Mouse (Mus musculus): Measurements from ENCODE around the gene Elf2. TPM values are rescaled to one million over a fixed set of nuclear protein-coding genes. Genes with fewer than 3 reads are reported as not detected.
"Not testable (repeated sequence)": the region's sequence is repeated elsewhere in the genome, so short reads cannot be mapped to it uniquely, and the experiment has no call there.

Gene Elf2
- total RNA-seq, 2 experiments from 2014 or later: 43.5 to 43.6 TPM

DNA sequence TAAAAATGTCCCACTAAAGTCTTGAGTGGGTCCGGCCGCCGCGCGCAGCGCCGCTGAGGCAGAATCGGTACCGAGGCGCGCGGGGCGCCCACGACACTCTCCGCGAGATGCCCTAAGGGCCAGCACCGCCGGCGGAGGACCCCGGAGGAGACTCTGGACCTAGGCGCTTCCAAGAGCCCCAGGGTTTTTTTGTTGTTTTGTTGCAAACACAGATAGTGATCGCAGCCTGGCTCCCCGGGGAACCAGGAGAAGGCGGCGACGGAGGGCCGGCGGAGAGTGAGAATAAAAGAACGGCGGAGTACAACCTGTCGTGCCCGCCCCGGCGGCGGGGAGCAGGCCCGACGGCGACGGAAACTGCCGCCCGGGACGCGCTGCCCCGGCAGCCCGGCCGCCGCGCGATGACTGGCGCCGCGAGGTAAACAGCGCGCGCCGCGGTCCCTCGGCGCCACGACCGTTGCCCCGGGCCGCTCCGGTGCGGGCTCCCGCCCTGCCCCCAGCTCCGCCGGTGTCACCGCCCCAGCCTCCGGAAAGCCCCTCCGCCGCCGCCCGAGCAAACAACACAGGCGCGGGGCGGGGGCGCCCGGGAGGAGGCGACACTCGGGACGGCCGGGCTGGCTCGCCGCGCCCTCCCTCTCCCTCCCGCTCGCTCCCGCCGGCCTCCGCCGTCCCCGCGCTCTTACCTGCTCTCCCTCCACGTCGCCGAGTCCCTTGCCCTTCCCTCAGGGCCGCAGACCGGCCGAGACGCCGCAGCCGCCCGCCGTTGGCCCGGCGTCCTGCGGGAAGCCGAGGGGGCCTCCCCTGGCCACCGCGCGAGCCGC, 520 bp downstream of the Elf2 start:
- DNase-seq: peak; percentile 58
- intact Hi-C loops (cut with DNase I; ENCODE audit: low total_unique reads): no loop called here

DNA sequence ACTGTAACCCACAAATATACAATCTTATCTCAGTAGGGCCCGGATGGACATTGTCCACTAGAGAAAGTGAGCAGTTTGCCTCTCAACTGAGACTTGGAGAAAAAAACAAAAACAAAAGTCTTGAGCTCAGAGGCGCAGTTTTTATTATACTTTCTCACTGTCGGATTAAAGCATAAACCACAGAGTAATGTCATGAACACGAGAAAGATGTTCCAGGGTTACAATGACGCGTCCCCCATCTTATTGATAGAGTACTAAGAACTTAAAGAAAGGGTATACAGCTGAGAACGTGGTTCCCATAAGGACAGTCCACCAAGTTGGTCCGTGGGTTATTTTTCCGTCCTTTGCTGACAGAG, 1.1 kb downstream of the Elf2 start:
- intact Hi-C loops (cut with DNase I; ENCODE audit: low total_unique reads): no loop called here
- no peak for DNase-seq

- DNase-seq: no peak
- intact Hi-C loops (cut with DNase I; ENCODE audit: low total_unique reads): no loop called here
Measured at GRCm38 (mm10) chr3:51335378-51335777, 5.1 kb downstream of the Elf2 start.

DNA sequence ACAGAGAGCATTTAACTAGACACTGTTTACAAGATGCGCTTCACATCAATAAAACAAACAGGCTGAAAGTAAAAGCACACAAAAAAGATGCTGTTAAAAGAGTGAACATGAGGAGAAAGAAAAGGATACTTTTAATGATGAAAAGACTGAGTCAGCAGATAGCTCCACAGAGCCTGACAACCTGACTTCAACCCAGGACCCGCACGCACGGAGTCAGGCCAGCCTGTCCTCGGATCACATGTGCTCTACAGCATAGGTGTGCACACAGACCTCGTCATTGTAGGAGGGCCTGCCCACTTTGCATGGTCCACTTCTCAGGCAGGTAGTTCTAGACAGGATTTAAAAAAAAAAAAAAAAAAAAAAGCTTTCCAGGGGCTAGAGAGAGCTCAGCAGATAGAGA, 6.5 kb downstream of the Elf2 start:
- DNase-seq: no peak
- intact Hi-C loops (cut with DNase I; ENCODE audit: low total_unique reads): no loop called here

DNA sequence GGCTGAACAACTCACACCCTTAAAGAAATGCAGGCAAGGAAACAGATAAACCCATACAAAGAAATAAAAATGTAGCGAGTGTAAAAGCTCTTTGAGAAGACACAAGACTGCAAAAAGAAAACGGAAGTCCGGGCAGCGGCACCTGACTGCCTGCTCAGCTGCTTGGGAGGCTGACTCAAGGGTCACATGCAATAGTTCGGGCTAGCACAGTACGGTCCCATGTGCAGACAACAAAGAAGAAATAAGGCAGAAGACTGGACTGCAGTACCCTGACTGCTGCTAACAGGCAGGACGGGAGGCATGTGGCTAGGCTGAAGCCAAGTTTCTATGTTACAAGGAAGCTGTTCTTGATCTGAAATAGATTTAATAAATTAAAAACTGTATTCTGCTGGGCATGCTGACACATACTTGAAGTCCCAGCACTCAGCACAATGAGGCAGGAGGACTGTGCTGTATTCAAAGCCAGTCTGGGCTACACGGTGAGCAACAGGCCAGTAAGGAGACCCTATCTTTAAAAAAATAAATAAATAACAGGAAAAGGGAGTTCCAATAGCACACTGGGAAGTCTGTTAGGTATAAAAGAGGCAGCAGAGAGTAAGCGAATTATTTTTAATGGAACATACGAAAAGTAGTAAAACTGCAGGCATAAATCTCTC, 7.1 kb downstream of the Elf2 start:
- intact Hi-C loops (cut with DNase I; ENCODE audit: low total_unique reads): no loop called here
- peak; percentile 37 for DNase-seq

- DNase-seq: no peak
Measured at GRCm38 (mm10) chr3:51330086-51330485, 10.4 kb downstream of the Elf2 start.

GRCm38 (mm10) chr3:51328546-51328945, 11.9 kb downstream of the Elf2 start:
- intact Hi-C loops (cut with DNase I; ENCODE audit: low total_unique reads): no loop called here
- DNase-seq: no peak

More at GRCm38 (mm10) chr3:51330086-51330485, 10.4 kb downstream of the Elf2 start:
- intact Hi-C loops (cut with DNase I; ENCODE audit: low total_unique reads): no loop called here

- peak; percentile 49 for DNase-seq
- intact Hi-C loops (cut with DNase I; ENCODE audit: low total_unique reads): no loop called here
Measured at GRCm38 (mm10) chr3:51327817-51328216, 12.6 kb downstream of the Elf2 start.

- DNase-seq: no peak
- intact Hi-C loops (cut with DNase I; ENCODE audit: low total_unique reads): no loop called here
Measured at GRCm38 (mm10) chr3:51327429-51327797, 13.1 kb downstream of the Elf2 start.

DNA sequence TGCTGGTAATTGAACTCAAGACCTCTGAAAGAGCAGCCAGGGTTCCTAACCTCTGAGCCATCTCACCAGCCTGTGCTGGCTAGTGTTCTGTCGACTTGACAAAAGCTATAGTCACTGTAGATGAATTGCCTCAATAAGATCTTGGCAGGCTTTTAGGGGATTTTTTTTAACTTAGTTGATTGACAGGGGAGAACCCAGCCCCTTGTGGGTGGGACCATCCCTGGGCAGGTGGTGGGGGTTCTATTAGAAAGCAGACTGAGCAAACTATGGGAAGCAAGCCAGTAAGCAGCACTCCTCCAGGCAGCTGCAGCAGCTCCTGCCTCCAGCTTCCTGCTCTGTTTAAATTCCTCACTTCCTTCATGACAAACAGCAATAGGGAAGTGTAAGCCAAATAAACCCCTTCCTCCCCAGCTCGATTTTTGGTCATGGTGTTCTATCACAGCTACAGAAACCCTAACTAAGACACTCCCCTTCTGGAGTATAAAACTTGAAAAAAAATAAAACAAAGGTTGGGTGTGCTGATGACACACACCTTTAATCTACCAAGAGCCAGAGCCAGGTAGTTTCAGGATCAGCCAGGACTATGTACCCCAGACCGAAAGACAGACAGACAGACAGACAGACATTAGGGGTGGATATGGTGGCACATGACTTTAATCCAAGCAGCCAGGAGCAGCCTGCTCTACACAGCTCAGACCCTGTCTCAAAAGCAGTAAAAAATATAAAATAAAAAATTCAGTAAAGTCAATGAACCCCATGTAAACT, 13.6 kb downstream of the Elf2 start:
- peak; percentile 30 for DNase-seq
- intact Hi-C loops (cut with DNase I; ENCODE audit: low total_unique reads): no loop called here

DNA sequence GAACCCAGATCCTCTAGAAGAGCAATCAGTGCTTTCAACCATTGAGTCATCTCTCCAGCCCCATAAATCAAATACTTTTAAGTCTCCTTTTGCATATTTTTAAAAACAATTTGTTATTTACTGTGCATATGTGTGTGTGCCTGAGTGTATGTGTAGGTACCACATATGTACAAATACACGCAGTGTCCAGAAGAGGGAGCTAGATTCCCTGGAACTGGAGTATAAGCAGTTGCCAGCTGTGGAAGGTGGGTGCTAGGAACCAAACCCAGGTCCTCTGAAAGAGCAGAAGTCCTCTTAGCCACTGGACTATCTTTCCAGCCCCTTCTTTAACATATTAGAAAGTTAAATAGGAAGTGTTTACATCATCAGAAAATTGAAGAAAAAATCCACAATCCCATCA, 15.0 kb downstream of the Elf2 start:
- intact Hi-C loops (cut with DNase I; ENCODE audit: low total_unique reads): no loop called here

DNA sequence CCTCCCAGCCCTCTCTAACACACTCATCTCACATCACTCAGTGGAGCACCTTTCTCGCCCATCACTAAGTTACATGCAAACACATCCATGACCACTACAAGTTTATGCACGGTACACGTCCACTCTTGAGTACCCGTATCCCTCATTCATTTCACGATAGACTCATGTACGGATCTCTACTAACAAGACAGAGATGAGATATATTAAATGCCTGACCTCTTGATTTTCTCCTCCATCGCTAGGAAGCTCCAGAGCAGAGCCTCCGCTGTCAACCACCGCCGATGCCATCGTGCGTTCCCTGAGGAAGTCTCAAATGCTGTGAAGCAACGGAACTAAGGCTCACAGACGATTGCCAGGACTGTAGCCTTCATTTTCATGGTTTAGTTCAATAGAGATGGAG, 17.5 kb downstream of the Elf2 start:
- DNase-seq: no peak
- intact Hi-C loops (cut with DNase I; ENCODE audit: low total_unique reads): no loop called here

More for the DNA sequence above, 15.0 kb downstream of the Elf2 start:
- DNase-seq: no peak

DNA sequence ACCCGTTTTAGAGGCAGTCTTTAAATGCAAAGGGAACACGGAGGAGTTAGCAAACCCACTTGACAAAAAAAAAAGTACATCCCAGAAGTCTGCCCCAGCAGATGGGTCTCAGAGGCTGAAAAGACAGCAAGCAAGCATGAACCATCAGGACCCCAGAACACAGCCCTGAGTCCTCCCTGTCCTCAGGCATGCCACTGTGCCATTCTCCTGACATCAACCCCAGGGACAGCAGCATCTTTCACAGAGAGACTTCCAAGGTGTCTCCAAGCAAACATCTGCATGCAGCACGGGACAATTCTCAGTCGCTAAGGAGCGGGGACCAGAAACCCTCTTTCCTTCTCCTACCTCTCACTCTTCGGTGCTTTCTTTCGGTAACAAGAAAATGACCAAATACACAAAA, 18.1 kb downstream of the Elf2 start:
- DNase-seq: no peak
- intact Hi-C loops (cut with DNase I; ENCODE audit: low total_unique reads): no loop called here

- intact Hi-C loops (cut with DNase I; ENCODE audit: low total_unique reads): no loop called here
- DNase-seq: no peak
Measured at GRCm38 (mm10) chr3:51321141-51321540, 19.3 kb downstream of the Elf2 start.

GRCm38 (mm10) chr3:51318053-51318452, 22.4 kb downstream of the Elf2 start:
- intact Hi-C loops (cut with DNase I; ENCODE audit: low total_unique reads); DNase-seq: not testable (repeated sequence)

- no peak for DNase-seq
- intact Hi-C loops (cut with DNase I; ENCODE audit: low total_unique reads): no loop called here
Measured at GRCm38 (mm10) chr3:51316876-51317275, 23.6 kb downstream of the Elf2 start.

GRCm38 (mm10) chr3:51311638-51312037, 28.8 kb downstream of the Elf2 start:
- DNase-seq: no peak
- intact Hi-C loops (cut with DNase I; ENCODE audit: low total_unique reads): no loop called here

GRCm38 (mm10) chr3:51310098-51310497, 30.4 kb downstream of the Elf2 start:
- peak; percentile 19 for DNase-seq
- intact Hi-C loops (cut with DNase I; ENCODE audit: low total_unique reads): no loop called here

DNA sequence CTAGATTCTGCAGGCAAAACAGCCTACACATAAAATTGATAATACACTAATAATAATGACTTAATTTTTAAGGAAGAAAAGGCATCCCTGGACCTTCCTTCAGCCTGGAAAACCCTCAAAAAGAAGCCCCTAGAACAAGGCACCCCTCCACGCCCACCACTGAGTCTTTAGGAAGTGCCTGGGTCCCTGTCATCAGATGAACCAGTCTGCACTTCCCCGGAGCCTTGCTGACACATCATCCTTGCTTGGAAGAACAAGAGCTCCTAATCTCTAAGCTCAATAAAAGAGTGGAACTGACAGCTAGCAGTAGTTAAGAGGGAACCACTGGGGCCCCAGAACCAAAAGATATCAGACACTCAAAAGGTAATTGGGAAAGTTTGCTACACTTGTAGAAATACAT, 33.8 kb downstream of the Elf2 start:
- DNase-seq: no peak
- intact Hi-C loops (cut with DNase I; ENCODE audit: low total_unique reads): no loop called here

GRCm38 (mm10) chr3:51305961-51306360, 34.5 kb downstream of the Elf2 start:
- intact Hi-C loops (cut with DNase I; ENCODE audit: low total_unique reads): no loop called here
- peak; percentile 14 for DNase-seq
